Comparison of ENCODE assay signal across 8 mouse cellular contexts in the genomic region with DNA sequence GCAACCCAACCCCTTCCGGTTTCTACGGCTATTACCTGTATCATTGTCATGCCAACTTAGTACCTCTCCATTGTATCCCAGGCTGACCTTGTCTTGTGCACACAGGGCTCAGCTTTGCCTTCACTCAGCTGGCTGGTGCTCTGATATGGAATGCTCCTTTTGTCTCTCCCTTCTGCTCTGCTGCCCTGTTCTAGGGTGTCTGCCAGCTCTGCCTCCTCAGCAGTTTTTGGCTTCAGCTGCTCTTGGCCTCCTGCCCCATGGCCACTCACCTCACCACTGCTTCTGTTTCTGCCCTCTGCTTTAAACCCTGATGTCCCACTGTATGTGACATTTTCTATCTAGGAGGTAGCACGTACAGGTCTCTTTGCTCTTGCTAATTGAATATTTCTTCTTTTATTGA.
A peak's percentile ranks its signal among the peaks of the same experiment; 100 is the strongest.
DNase-seq lines count a peak whose midpoint lies in the region; ATAC-seq lines count a peak whose summit lies in the region.

No protein-coding gene starts in this region.

- peak; percentile 11 for DNase-seq in kidney, postnatal 10 days
- DNase-seq in kidney, adult 11 months = no peak
- DNase-seq in Muller cell, postnatal 12 days (ENCODE audit: inconsistent ontology term) = peak; percentile 71
- DNase-seq in adrenal gland, postnatal 25 days = peak; percentile 75
- DNase-seq in heart, adult 8-10 months (ENCODE audit: low spot score) = peak; percentile 66
- no peak for DNase-seq in lung, adult 18-20 months
- DNase-seq in left cerebral cortex, adult 18-20 months (ENCODE audit: low spot score in 2 of 2) = no peak

- no peak for ATAC-seq in megakaryocyte progenitor cell, adult 5-6 weeks (replicated peaks; ENCODE audit: poor library complexity)

Comparison
In these comparisons a context has a peak if more than half of its experiments do, and no peak if none do; other contexts are left out.
1. DNase-seq: peak in kidney, postnatal 10 days (single experiment), Muller cell, postnatal 12 days (single experiment), adrenal gland, postnatal 25 days (single experiment) and heart, adult 8-10 months (single experiment); none in kidney, adult 11 months (single experiment), lung, adult 18-20 months (0 of 2) and left cerebral cortex, adult 18-20 months (0 of 2).